Mouse (Mus musculus) forebrain, embryonic 14.5 days (tissue): ENCODE data around the gene Tmem223. TPM values are rescaled to one million over a fixed set of nuclear protein-coding genes. Genes with fewer than 3 reads are reported as not detected.
A peak's percentile ranks its signal among the peaks of the same experiment; 100 is the strongest.

Source experiments
- ATAC-seq: fragments of 200-750 bp; cut with Nextera tagmentation; 2 replicates; pipeline ENCODE4 v1.8.0; 2017; ENCODE audit warnings: mild to moderate bottlenecking, moderate library complexity
- DNase-seq: peaks from one replicate; pipeline ENCODE4 v3.0.0-alpha.2; 2015; ENCODE audit warnings: low spot score
- H3K27ac ChIP-seq: fragments of 300-500 bp; sonication (generic); 2 replicates; pipeline ENCODE4 v1.5.1; 2014; ENCODE audit warnings: low read depth, mild to moderate bottlenecking, control low read depth, low read length, moderate library complexity
- H3K27me3 ChIP-seq: fragments of 300-500 bp; sonication (generic); replicated peaks from 2 replicates; pipeline ENCODE4 v1.6.1; 2014; ENCODE audit warnings: low read length, control low read depth, mixed read lengths; ENCODE audit not compliant: control insufficient read depth, insufficient read depth
- H3K36me3 ChIP-seq: fragments of 300-500 bp; sonication (generic); 2 replicates; pipeline ENCODE4 v1.6.1; 2014; ENCODE audit warnings: low read length, control low read depth; ENCODE audit not compliant: control insufficient read depth, insufficient read depth
- H3K4me1 ChIP-seq: fragments of 300-500 bp; sonication (generic); 2 replicates; pipeline ENCODE4 v1.6.1; 2014; ENCODE audit warnings: antibody characterized with exemption, low read length, control low read depth; ENCODE audit not compliant: control insufficient read depth, insufficient read depth
- H3K4me2 ChIP-seq: fragments of 300-500 bp; sonication (generic); 2 replicates; pipeline ENCODE4 v1.6.1; 2014; ENCODE audit warnings: mild to moderate bottlenecking, control low read depth, low read length
- H3K4me3 ChIP-seq: fragments of 300-500 bp; sonication (generic); 2 replicates; pipeline ENCODE4 v1.5.1; 2014; ENCODE audit warnings: low read depth, low read length, control low read depth
- H3K9ac ChIP-seq: fragments of 300-500 bp; sonication (generic); 2 replicates; pipeline ENCODE4 v1.6.1; 2014; ENCODE audit warnings: mild to moderate bottlenecking, low read length, control low read depth, moderate library complexity
- H3K9me3 ChIP-seq: fragments of 300-500 bp; sonication (generic); replicated peaks from 2 replicates; pipeline ENCODE4 v1.6.1; 2016; ENCODE audit warnings: low read length, control low read depth, mixed read lengths; ENCODE audit not compliant: control insufficient read depth
- WGBS: fragments of 180-500 bp; shearing (Covaris S2); extraction: QIAGEN DNeasy Blood & Tissue Kit; methylation state at CpG from one replicate; pipeline ENCODE4 v1.1.7; 2014; 5-methylcytosine and 5-hydroxymethylcytosine counted together
- polyA plus RNA-seq: library from polyadenylated mRNA; unstranded; fragments of >200 nt; fragmentation: Nextera tagmentation; extraction: Ambion mirVana; gene quantifications from 2 replicates; pipeline ENCODE4 v1.2.1, GENCODE M21; 2014

Gene Tmem223
- polyA plus RNA-seq, 1 experiment from 2014 or later, result 345 TPM

DNA sequence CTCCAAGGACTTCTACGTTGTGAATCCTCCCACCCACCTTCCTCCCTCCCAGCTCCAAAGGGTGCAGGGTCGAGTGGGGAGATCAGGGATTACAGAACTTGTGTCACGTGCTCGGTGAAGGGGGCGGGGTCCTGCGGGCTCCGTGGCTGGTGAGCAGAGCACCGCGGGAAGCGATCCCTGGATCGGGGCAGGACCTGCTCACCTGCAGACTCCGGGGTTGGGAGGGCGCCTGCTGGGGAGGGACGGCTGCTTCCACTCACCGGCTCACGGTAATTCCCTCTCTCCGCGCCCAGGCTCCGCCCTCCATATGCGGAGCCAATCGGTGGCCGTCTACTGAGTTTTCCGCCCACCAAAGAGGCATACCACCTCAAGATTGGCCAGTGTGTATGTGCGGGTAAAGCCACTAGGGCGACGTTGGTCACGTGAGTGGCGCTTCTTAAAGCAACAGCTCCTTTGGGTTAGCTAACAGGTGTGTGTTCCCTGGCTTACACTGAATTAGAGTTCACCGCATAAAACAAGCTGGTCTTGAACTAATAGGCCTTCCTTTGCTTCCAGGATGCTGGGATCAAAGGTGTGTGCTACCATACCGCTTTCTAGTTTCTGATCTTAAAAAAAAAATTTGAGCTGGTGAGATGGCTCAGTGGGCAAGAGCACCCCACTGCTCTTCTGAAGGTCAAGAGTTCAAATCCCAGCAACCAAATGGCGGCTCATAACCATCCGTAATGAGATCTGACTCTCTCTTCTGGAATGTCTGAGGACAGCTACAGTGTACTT lies 15.4 kb downstream of the Tmem223 start, which contains the start of gene Taf6l:
TSS of gene Taf6l (minus strand) at position 410 of the 774 bp plus-strand sequence.
- Histone ChIP-seq H3K36me3 (peaks cover 25% of the 10 kb centered on the region), H3K9ac (peak within 1 kb of the TSS; percentile 71), H3K9me3 (no peaks in the 10 kb centered on the region), H3K4me2 (peak within 1 kb of the TSS; percentile 69), H3K27ac (peak within 1 kb of the TSS; percentile 72), H3K4me1 (no peaks in the 10 kb centered on the region), H3K4me3 (peak within 1 kb of the TSS; percentile 50), H3K27me3 (no peaks in the 10 kb centered on the region)
- under 1% methylated on average over 32 of the region's 32 CpGs for WGBS
- DNase-seq (peak; percentile 98), ATAC-seq (peak; percentile 100)

DNA sequence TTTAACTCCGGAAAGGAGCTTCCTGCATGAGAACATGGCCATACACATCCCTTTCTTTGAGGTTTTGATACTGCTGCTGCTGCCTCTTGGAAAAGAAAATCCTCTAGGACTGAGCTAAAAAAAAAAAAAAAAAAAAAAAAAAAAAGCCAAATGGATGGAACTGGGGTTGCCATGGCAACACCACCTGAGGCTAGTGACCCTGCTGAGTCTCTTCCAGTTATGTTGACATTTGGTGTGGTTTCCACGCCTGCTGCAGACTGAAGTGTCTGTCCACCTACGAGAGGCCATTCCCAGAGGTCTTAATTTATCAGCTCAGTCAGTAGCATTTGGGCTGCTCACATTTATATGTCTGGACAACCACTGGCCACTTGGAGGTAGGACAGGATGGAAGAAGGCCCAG lies 17.7 kb downstream of the Tmem223 start:
- H3K27ac ChIP-seq, result no peak overlapping the region
- ATAC-seq, result no peak
- no peak overlapping the region for H3K4me3 ChIP-seq
- no peaks in the 10 kb centered on the region for H3K27me3 ChIP-seq
- peak; percentile 25 for DNase-seq
- no peak overlapping the region for H3K9ac ChIP-seq
- WGBS, result 19% methylated on average over 3 of the region's 3 CpGs
- peaks cover 15% of the 10 kb centered on the region for H3K36me3 ChIP-seq
- H3K4me1 ChIP-seq, result no peaks in the 10 kb centered on the region
- no peaks in the 10 kb centered on the region for H3K9me3 ChIP-seq
- H3K4me2 ChIP-seq, result no peak overlapping the region

DNA sequence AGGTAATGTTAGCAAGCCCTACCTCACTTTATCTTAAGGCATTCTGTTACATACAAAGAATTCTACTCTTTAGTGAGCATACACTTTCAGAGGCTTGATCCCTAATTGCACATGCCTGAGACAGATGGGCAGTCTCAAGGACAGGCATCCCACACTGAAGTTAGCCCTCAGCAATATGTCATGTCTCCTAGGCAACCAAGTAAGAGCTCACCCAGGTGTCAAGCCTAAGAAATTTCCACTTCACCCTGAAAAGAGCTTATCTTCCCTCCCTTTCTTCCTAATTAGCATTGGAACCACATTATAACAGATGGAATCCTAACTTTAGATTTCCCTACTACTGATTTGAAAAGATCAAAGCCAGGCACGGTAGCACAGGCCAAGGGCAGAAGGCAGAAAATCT lies 18.4 kb downstream of the Tmem223 start:
- ATAC-seq, result no peak
- WGBS, result 37% methylated on average over 1 of the region's 1 CpGs
- no peak for DNase-seq

DNA sequence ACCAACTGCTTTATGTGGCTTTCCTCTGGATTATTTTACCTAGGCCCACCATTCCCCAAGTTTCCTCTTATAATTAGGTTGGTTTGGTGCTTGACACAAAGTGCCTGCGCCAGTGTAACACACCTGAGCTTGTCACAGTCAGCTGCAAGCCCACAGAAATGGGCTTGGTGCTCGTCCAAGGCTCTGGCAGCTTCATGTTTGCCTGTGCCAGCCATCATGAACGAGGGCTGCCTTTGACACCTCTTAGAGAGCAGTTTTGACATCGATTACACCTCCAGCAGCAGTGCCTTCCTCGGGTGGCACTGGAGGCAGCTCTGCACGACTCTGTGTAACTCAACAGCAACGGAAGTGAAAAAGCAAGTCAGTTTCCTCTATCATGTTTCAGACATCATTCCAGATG lies 19.4 kb downstream of the Tmem223 start:
- Histone ChIP-seq H3K4me3 (no peak overlapping the region), H3K9me3 (no peaks in the 10 kb centered on the region), H3K4me1 (no peaks in the 10 kb centered on the region), H3K27ac (no peak overlapping the region), H3K27me3 (no peaks in the 10 kb centered on the region), H3K9ac (no peak overlapping the region), H3K4me2 (no peak overlapping the region), H3K36me3 (peaks cover 27% of the 10 kb centered on the region)
- DNase-seq, result no peak
- WGBS, result 72% methylated on average over 7 of the region's 7 CpGs
- ATAC-seq, result no peak

More for the DNA sequence above, 18.4 kb downstream of the Tmem223 start:
- no peak overlapping the region for H3K9ac ChIP-seq
- no peaks in the 10 kb centered on the region for H3K9me3 ChIP-seq
- H3K36me3 ChIP-seq, result peaks cover 19% of the 10 kb centered on the region
- H3K4me2 ChIP-seq, result no peak overlapping the region
- H3K27me3 ChIP-seq, result no peaks in the 10 kb centered on the region
- H3K4me1 ChIP-seq, result no peaks in the 10 kb centered on the region
- H3K27ac ChIP-seq, result peak overlapping the region; percentile 33; the same call in 1 of the 2 replicates
- H3K4me3 ChIP-seq, result no peak overlapping the region

DNA sequence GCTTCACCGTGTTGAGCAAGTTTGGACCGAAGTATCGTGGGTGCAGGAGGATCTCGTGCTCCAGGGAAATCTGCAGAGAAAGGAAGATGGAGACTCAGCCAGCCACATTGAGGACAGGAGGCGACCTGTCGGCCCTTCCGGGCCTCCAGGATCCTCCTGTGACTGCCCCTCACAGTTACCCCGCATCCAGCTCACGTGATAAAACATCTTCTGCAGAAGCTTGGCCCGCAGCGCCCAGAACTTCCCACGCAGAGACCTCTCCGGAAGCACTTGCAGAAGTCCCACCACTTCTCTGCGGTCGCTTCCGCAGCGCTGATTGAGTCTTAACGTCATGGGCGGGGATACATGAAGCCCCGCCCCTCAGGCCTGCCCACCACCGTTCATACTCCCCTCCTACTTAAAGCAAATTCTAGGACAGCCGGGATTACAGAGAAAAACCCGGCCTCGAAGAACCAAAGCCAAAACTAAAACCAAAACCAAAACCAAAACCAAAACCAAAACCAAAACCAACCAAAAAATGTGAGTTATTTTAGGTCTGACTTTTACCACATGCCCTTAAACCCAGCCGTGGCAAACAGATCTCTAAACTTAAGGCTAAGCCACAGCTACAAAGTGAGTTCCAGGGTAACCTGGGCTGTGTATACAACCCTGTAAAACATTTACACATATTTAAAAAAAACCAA lies 27.6 kb downstream of the Tmem223 start, which contains the start of gene Polr2g:
TSS of gene Polr2g (minus strand) at position 314 of the 683 bp plus-strand sequence.
- DNase-seq (peak; percentile 95), ATAC-seq (peak; percentile 75)
- 2% methylated on average over 25 of the region's 25 CpGs for WGBS
- Histone ChIP-seq H3K4me3 (peak within 1 kb of the TSS; percentile 68), H3K27ac (0 out of 2 replicates have a peak within 1 kb of the TSS, but pooled peaks have one; percentile 14), H3K27me3 (no peaks in the 10 kb centered on the region), H3K9ac (peak within 1 kb of the TSS; percentile 78), H3K9me3 (no peaks in the 10 kb centered on the region), H3K4me2 (peak within 1 kb of the TSS; percentile 75), H3K36me3 (peaks cover 18% of the 10 kb centered on the region), H3K4me1 (peaks cover 13% of the 10 kb centered on the region)

DNA sequence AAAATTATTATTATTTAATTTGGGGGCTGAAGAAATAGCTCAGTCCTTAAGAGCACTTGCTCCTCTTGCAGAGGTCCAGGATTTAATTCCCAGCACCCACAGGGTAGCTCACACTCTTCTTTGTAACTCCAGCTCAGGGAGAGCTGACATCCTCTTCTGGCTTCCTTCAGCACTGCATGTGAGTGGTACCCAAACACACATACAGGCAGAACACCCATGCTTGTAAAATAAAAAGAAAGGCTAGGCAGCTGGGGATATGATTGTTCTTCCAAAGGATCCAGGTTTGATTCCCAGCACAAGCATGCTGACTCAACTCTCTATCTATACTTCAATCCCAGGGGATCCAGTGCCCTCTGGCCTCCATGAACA lies 28.1 kb downstream of the Tmem223 start:
- Histone ChIP-seq H3K4me1 (peaks cover 13% of the 10 kb centered on the region), H3K27ac (no peak overlapping the region), H3K4me3 (no peak overlapping the region), H3K4me2 (peak overlapping the region; percentile 75), H3K9ac (peak overlapping the region; percentile 17; the same call in 1 of the 2 replicates), H3K9me3 (no peaks in the 10 kb centered on the region), H3K36me3 (peaks cover 13% of the 10 kb centered on the region), H3K27me3 (no peaks in the 10 kb centered on the region)
- ATAC-seq (no peak), DNase-seq (no peak)

DNA sequence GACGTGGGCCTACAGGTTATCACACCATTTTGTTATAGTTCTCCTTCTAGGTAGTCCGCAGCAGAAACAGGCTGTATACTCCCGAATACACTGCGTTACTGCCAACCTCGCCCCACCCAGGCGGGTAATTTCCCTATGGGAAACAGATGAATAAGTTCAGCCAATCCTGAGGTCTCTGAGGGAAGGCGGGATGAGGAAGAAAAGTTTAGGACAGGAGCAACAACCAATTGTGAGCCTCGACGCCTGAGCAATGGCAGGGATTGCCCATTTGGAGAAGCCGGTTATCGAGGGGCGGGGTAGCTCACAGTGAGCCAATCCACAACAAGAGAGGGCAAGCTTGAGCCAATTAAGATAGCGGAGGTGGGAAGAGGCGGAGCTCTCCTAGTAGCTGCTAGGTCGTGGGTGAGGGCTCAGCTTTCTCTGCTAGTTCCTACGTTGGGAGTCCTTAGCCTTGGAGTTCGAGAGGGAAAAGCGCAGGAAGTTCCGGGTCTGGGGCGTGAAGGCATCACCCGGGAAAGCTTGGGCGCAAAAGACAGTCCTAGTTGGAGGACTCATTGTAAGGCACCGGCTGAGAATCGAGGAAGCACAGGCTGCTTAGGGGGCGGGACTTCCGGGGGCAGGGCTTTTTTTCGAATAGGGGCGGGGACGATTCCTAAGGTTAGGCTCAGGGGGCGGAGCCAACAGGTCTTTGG lies 31.5 kb downstream of the Tmem223 start, which contains the start of gene Zbtb3:
TSS of gene Zbtb3 (plus strand) at position 426 of the 692 bp plus-strand sequence.
- Histone ChIP-seq H3K27me3 (no peaks in the 10 kb centered on the region), H3K36me3 (peaks cover 18% of the 10 kb centered on the region), H3K9me3 (no peaks in the 10 kb centered on the region), H3K9ac (peak within 1 kb of the TSS; percentile 56), H3K4me2 (peak within 1 kb of the TSS; percentile 64), H3K27ac (peak within 1 kb of the TSS; percentile 90), H3K4me1 (peaks cover 13% of the 10 kb centered on the region), H3K4me3 (peak within 1 kb of the TSS; percentile 52)
- WGBS, result under 1% methylated on average over 30 of the region's 30 CpGs
- ATAC-seq (peak; percentile 97), DNase-seq (peak; percentile 99)

DNA sequence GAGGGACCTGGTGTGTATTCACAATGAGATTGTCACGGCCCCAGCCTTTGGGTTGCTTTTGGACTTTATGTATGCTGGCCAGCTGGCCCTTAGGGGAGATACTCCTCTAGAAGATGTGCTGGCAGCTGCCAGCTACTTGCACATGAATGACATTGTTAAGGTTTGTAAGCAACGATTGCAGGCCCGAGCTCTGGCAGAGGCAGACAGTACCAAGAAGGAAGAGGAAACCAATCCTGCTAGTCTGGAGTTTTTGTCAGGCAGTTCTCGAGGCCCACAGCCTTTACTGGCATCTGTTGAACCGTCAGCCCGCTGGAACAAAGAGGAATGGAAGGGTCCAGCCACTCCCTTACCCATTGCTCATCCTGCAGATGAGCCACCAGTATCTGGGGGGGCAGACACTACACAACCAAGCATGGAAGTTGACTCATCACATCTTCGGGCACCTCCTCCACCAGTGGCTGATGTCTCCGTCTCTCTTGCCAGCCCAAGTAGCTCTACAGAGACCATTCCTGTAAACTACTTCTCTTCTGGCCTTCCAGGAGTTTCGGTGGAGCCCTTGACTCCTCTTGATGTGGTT lies 32.5 kb downstream of the Tmem223 start:
- Histone ChIP-seq H3K4me3 (peak overlapping the region; percentile 52; the same call in 1 of the 2 replicates), H3K9ac (no peak overlapping the region), H3K27ac (no peak overlapping the region), H3K9me3 (no peaks in the 10 kb centered on the region), H3K36me3 (peaks cover 28% of the 10 kb centered on the region), H3K27me3 (no peaks in the 10 kb centered on the region), H3K4me2 (peak overlapping the region; percentile 64), H3K4me1 (peaks cover 8% of the 10 kb centered on the region; the same call in 1 of the 2 replicates)
- ATAC-seq, result no peak
- no peak for DNase-seq
- WGBS, result 89% methylated on average over 9 of the region's 9 CpGs
